Mouse (Mus musculus) heart, embryonic 11.5 days (tissue): Measurements from ENCODE around the gene Cel. TPM values are rescaled to one million over a fixed set of nuclear protein-coding genes. Genes with fewer than 3 reads are reported as not detected.

Experiments used
- ATAC-seq: fragments of 200-750 bp; cut with Nextera tagmentation; replicated peaks from 2 replicates; pipeline ENCODE4 v1.8.0; 2017; ENCODE audit warnings: moderate library complexity; ENCODE audit not compliant: insufficient number of reproducible peaks, low FRiP score, low TSS enrichment
- H3K27ac ChIP-seq: fragments of 300-500 bp; sonication (generic); 2 replicates; pipeline ENCODE4 v1.5.1; 2014; ENCODE audit warnings: mild to moderate bottlenecking, low read depth, low read length
- H3K27me3 ChIP-seq: fragments of 300-500 bp; sonication (generic); 2 replicates; pipeline ENCODE4 v1.6.1; 2014; ENCODE audit warnings: mild to moderate bottlenecking, low read length, mixed read lengths; ENCODE audit not compliant: control insufficient read depth, insufficient read depth
- H3K36me3 ChIP-seq: fragments of 300-500 bp; sonication (generic); 2 replicates; pipeline ENCODE4 v1.6.1; 2014; ENCODE audit warnings: mild to moderate bottlenecking, low read length, moderate library complexity, mixed read lengths; ENCODE audit not compliant: control insufficient read depth, insufficient read depth
- H3K4me1 ChIP-seq: fragments of 300-500 bp; sonication (generic); 2 replicates; pipeline ENCODE4 v1.6.1; 2014; ENCODE audit warnings: low read length; ENCODE audit not compliant: control insufficient read depth, insufficient read depth
- H3K4me2 ChIP-seq: fragments of 300-500 bp; sonication (generic); 2 replicates; pipeline ENCODE4 v1.6.1; 2014; ENCODE audit warnings: mild to moderate bottlenecking, moderate library complexity
- H3K4me3 ChIP-seq: fragments of 300-500 bp; sonication (generic); 2 replicates; pipeline ENCODE4 v1.5.1; 2014; ENCODE audit warnings: low read depth, low read length
- H3K9ac ChIP-seq: fragments of 300-500 bp; sonication (generic); 2 replicates; pipeline ENCODE4 v1.6.1; 2014; ENCODE audit warnings: mild to moderate bottlenecking, low read depth, low read length, moderate library complexity
- H3K9me3 ChIP-seq: fragments of 300-500 bp; sonication (generic); replicated peaks from 2 replicates; pipeline ENCODE4 v1.6.1; 2016; ENCODE audit warnings: low read length; ENCODE audit not compliant: control insufficient read depth
- WGBS: fragments of 180-500 bp; shearing (Covaris S2); extraction: QIAGEN DNeasy Blood & Tissue Kit; methylation state at CpG from one replicate; pipeline ENCODE4 v1.1.7; 2014; ENCODE audit not compliant: insufficient replicate concordance; 5-methylcytosine and 5-hydroxymethylcytosine counted together
- polyA plus RNA-seq: library from polyadenylated mRNA; unstranded; fragments of >200 nt; fragmentation: Nextera tagmentation; extraction: Ambion mirVana; gene quantifications from 2 replicates; pipeline ENCODE4 v1.2.1, GENCODE M21; 2014

Cel gene
- polyA plus RNA-seq, 1 experiment from 2014 or later = not detected

GRCm38 (mm10) chr2:28522166-28522565 is 41.0 kb downstream of the Cel start:
- Histone ChIP-seq H3K36me3 (no peaks in the 10 kb centered on the region), H3K4me2 (no peak overlapping the region), H3K27ac (no peak overlapping the region), H3K9me3 (no peaks in the 10 kb centered on the region), H3K4me3 (no peak overlapping the region), H3K27me3 (no peaks in the 10 kb centered on the region), H3K9ac (no peak overlapping the region), H3K4me1 (peaks cover 30% of the 10 kb centered on the region)
- ATAC-seq = no peak
- WGBS = 86% methylated on average over 4 of the region's 4 CpGs

- H3K36me3 ChIP-seq = no peaks in the 10 kb centered on the region
- H3K4me2 ChIP-seq = no peak overlapping the region
- H3K4me3 ChIP-seq = no peak overlapping the region
- H3K27ac ChIP-seq = no peak overlapping the region
- WGBS = 74% methylated on average over 6 of the region's 6 CpGs
- H3K9ac ChIP-seq = no peak overlapping the region
- H3K27me3 ChIP-seq = no peaks in the 10 kb centered on the region
- H3K4me1 ChIP-seq = peaks cover 30% of the 10 kb centered on the region
- H3K9me3 ChIP-seq = no peaks in the 10 kb centered on the region
- ATAC-seq = no peak
Measured at GRCm38 (mm10) chr2:28521571-28522151, 41.5 kb downstream of the Cel start.

- Histone ChIP-seq H3K4me1 (peaks cover 19% of the 10 kb centered on the region), H3K9ac (no peak overlapping the region), H3K9me3 (no peaks in the 10 kb centered on the region), H3K4me2 (no peak overlapping the region), H3K27ac (no peak overlapping the region), H3K36me3 (no peaks in the 10 kb centered on the region), H3K27me3 (no peaks in the 10 kb centered on the region), H3K4me3 (no peak overlapping the region)
- ATAC-seq = no peak
- 73% methylated on average over 5 of the region's 5 CpGs for WGBS
Measured at GRCm38 (mm10) chr2:28520581-28520980, 42.6 kb downstream of the Cel start.

GRCm38 (mm10) chr2:28518231-28518630 is 45.0 kb downstream of the Cel start:
- WGBS = 76% methylated on average over 2 of the region's 2 CpGs
- no peak overlapping the region for H3K27ac ChIP-seq
- no peaks in the 10 kb centered on the region for H3K9me3 ChIP-seq
- H3K4me3 ChIP-seq = no peak overlapping the region
- no peaks in the 10 kb centered on the region for H3K36me3 ChIP-seq
- H3K27me3 ChIP-seq = peaks cover 2% of the 10 kb centered on the region; the same call in 1 of the 2 replicates
- no peak overlapping the region for H3K9ac ChIP-seq
- H3K4me2 ChIP-seq = no peak overlapping the region
- peaks cover 14% of the 10 kb centered on the region for H3K4me1 ChIP-seq
- no peak for ATAC-seq

- WGBS = 32% methylated on average over 5 of the region's 5 CpGs
- Histone ChIP-seq H3K9ac (no peak overlapping the region), H3K4me2 (no peak overlapping the region), H3K27me3 (peaks cover 8% of the 10 kb centered on the region; the same call in 1 of the 2 replicates), H3K9me3 (no peaks in the 10 kb centered on the region), H3K4me3 (no peak overlapping the region), H3K4me1 (peaks cover 14% of the 10 kb centered on the region), H3K27ac (no peak overlapping the region), H3K36me3 (no peaks in the 10 kb centered on the region)
- no peak for ATAC-seq
Measured at GRCm38 (mm10) chr2:28517206-28517909, 45.8 kb downstream of the Cel start.

- Histone ChIP-seq H3K4me2 (peak overlapping the region; percentile 99; the same call in 1 of the 2 replicates), H3K4me3 (no peak overlapping the region)
Measured at GRCm38 (mm10) chr2:28514489-28514888, 48.7 kb downstream of the Cel start.

GRCm38 (mm10) chr2:28513431-28514370 is 49.5 kb downstream of the Cel start:
- peak overlapping the region; percentile 83 for H3K9ac ChIP-seq
- H3K4me2 ChIP-seq = peak overlapping the region; percentile 99
- no peak overlapping the region for H3K27ac ChIP-seq
- ATAC-seq = peak; percentile 8; the same call in 1 of the 2 replicates
- H3K27me3 ChIP-seq = peaks cover 14% of the 10 kb centered on the region; the same call in 1 of the 2 replicates
- H3K9me3 ChIP-seq = no peaks in the 10 kb centered on the region
- peaks cover 14% of the 10 kb centered on the region for H3K4me1 ChIP-seq
- WGBS = 7% methylated on average over 47 of the region's 47 CpGs
- no peaks in the 10 kb centered on the region for H3K36me3 ChIP-seq
- H3K4me3 ChIP-seq = peak overlapping the region; percentile 70

More at GRCm38 (mm10) chr2:28514489-28514888, 48.7 kb downstream of the Cel start:
- peak overlapping the region; percentile 34; the same call in 1 of the 2 replicates for H3K9ac ChIP-seq
- H3K9me3 ChIP-seq = no peaks in the 10 kb centered on the region
- no peak overlapping the region for H3K27ac ChIP-seq
- peaks cover 14% of the 10 kb centered on the region; the same call in 1 of the 2 replicates for H3K27me3 ChIP-seq
- no peak for ATAC-seq
- no peaks in the 10 kb centered on the region for H3K36me3 ChIP-seq
- WGBS = 19% methylated on average over 5 of the region's 5 CpGs
- H3K4me1 ChIP-seq = peaks cover 14% of the 10 kb centered on the region

- ATAC-seq = peak; percentile 70
- under 1% methylated on average over 45 of the region's 71 CpGs for WGBS
- Histone ChIP-seq H3K4me1 (peaks cover 14% of the 10 kb centered on the region), H3K9ac (peak within 1 kb of the TSS; percentile 83), H3K36me3 (no peaks in the 10 kb centered on the region), H3K27ac (no peak within 1 kb of the TSS), H3K4me2 (peak within 1 kb of the TSS; percentile 99), H3K27me3 (peaks cover 14% of the 10 kb centered on the region; the same call in 1 of the 2 replicates), H3K9me3 (no peaks in the 10 kb centered on the region), H3K4me3 (peak within 1 kb of the TSS; percentile 70)
Measured at GRCm38 (mm10) chr2:28512798-28513401, 50.3 kb downstream of the Cel start, which contains the start of gene Ralgds. Ralgds (plus strand) TSS chr2:28513125.
